Comparison of ENCODE assay signal across 9 mouse cellular contexts in genomic region chr8:106576849-106577555, GRCm38 (mm10). TPM values are rescaled to one million over a fixed set of nuclear protein-coding genes. Genes with fewer than 3 reads are reported as not detected.
A peak's percentile ranks its signal among the peaks of the same experiment; 100 is the strongest.
DNase-seq lines count a peak whose midpoint lies in the region; ATAC-seq and TF ChIP-seq lines count a peak whose summit lies in the region.
"Had no signal": no experiment of that assay in that cellular context is flagged by ENCODE, and none has a peak within 500 bp of the region (broad histone marks: within the 10 kb centered on the region; RNA-seq: fewer than 3 reads in every experiment).

No protein-coding gene starts in this region.

- TF ChIP-seq CTCF in gastrocnemius, adult 2 months (IDR thresholded peaks at IDR 0.05), result no peak

- no peaks in the 10 kb centered on the region for H3K36me3 ChIP-seq in intestine, embryonic 15.5 days
- no peaks in the 10 kb centered on the region for H3K36me3 ChIP-seq in hindbrain, embryonic 16.5 days (ENCODE audit: control insufficient read depth, insufficient read depth, low read length)
- H3K36me3 ChIP-seq: neural tube, embryonic 12.5 days had no signal

- H3K4me1 ChIP-seq in intestine, embryonic 15.5 days (replicated peaks), result peaks cover 13% of the 10 kb centered on the region
- no peaks in the 10 kb centered on the region for H3K4me1 ChIP-seq in hindbrain, embryonic 16.5 days (ENCODE audit: control insufficient read depth, insufficient read depth, low read depth, low read length)
- H3K4me1 ChIP-seq: neural tube, embryonic 12.5 days had no signal

- ATAC-seq in intestine, embryonic 15.5 days, result peak; percentile 77
- no peak for ATAC-seq in hindbrain, embryonic 16.5 days

- no peaks in the 10 kb centered on the region for H3K27me3 ChIP-seq in intestine, embryonic 15.5 days (replicated peaks)
- H3K27me3 ChIP-seq in hindbrain, embryonic 16.5 days (replicated peaks; ENCODE audit: control insufficient read depth, insufficient read depth, low read length), result no peaks in the 10 kb centered on the region
- H3K27me3 ChIP-seq: neural tube, embryonic 12.5 days had no signal

- no peak overlapping the region for H3K9ac ChIP-seq in intestine, embryonic 15.5 days
- no peak overlapping the region for H3K9ac ChIP-seq in hindbrain, embryonic 16.5 days (ENCODE audit: low read depth, low read length)
- H3K9ac ChIP-seq: neural tube, embryonic 12.5 days had no signal

- WGBS in intestine, embryonic 15.5 days, result 16% methylated on average over 6 of the region's 6 CpGs
- WGBS in hindbrain, embryonic 16.5 days, result 57% methylated on average over 6 of the region's 6 CpGs

- H3K27ac ChIP-seq in gastrocnemius, adult 2 months, result peak overlapping the region; percentile 40; the same call in 1 of the 2 replicates
- peak overlapping the region; percentile 68 for H3K27ac ChIP-seq in intestine, embryonic 15.5 days
- H3K27ac ChIP-seq in hindbrain, embryonic 16.5 days (ENCODE audit: low read depth, low read length), result no peak overlapping the region
- H3K27ac ChIP-seq: neural tube, embryonic 12.5 days had no signal

- intact Hi-C loops in gastrocnemius, adult 2 months (cut with DNase I), result no loop called here
- intact Hi-C loops in left cerebral cortex, postnatal 4 days (cut with DNase I), result no loop called here

- no peaks in the 10 kb centered on the region for H3K9me3 ChIP-seq in intestine, embryonic 15.5 days
- no peaks in the 10 kb centered on the region for H3K9me3 ChIP-seq in hindbrain, embryonic 16.5 days (ENCODE audit: control insufficient read depth, low read length)
- H3K9me3 ChIP-seq: neural tube, embryonic 12.5 days had no signal

- no peak overlapping the region for H3K4me3 ChIP-seq in gastrocnemius, adult 2 months
- H3K4me3 ChIP-seq in intestine, embryonic 15.5 days (replicated peaks), result no peak overlapping the region
- H3K4me3 ChIP-seq in hindbrain, embryonic 16.5 days (ENCODE audit: low read length), result no peak overlapping the region
- H3K4me3 ChIP-seq: neural tube, embryonic 12.5 days had no signal

- no peak overlapping the region for H3K4me2 ChIP-seq in intestine, embryonic 15.5 days (replicated peaks)
- H3K4me2 ChIP-seq in hindbrain, embryonic 16.5 days (ENCODE audit: low read length), result no peak overlapping the region
- H3K4me2 ChIP-seq: neural tube, embryonic 12.5 days had no signal

- DNase-seq in gastrocnemius, adult 2 months, result peak; percentile 44
- no peak for DNase-seq in gastrocnemius, postnatal 10 days
- peak; percentile 19 for DNase-seq in MN1 (ENCODE audit: low spot score)
- peak; percentile 62 for DNase-seq in lung, postnatal 36 days
- no peak for DNase-seq in embryo, embryonic 9.5 days (ENCODE audit: extremely low spot score)
- DNase-seq in left cerebral cortex, postnatal 4 days, result no peak

RNA-seq across cellular contexts. Expression of gene Gm10073, which starts 3.7 kb away (rescaled TPM):
- total RNA-seq in gastrocnemius, adult 2 months (2021), result 100 to 1,000 TPM in 1 of 2 experiments, 10 to 100 TPM in 1; 92.2 to 103 TPM
- 100 to 1,000 TPM; 111 to 136 TPM for total RNA-seq in gastrocnemius, postnatal 10 days (2021)
- 15.5 and 20.2 TPM in 2 replicates for polyA plus RNA-seq in intestine, embryonic 15.5 days (2015; fragmentation: Nextera tagmentation; extraction: Ambion mirVana)
- 100 to 1,000 TPM; 117 to 133 TPM for total RNA-seq in left cerebral cortex, postnatal 4 days (2021)
- 7.4 and 12.5 TPM in 2 replicates for polyA plus RNA-seq in hindbrain, embryonic 16.5 days (2015; fragmentation: Nextera tagmentation; extraction: Ambion mirVana)

RNA-seq across cellular contexts. Expression of gene Cdh1, which starts 26.1 kb away (rescaled TPM):
- total RNA-seq in gastrocnemius, adult 2 months (2021), result under 1 TPM; 0.17 to 0.51 TPM
- 1 to 10 TPM in 1 of 2 experiments, under 1 TPM in 1; 0.95 to 1.4 TPM for total RNA-seq in gastrocnemius, postnatal 10 days (2021)
- 152 and 158 TPM in 2 replicates for polyA plus RNA-seq in intestine, embryonic 15.5 days (2015; fragmentation: Nextera tagmentation; extraction: Ambion mirVana)
- total RNA-seq in left cerebral cortex, postnatal 4 days (2021), result 1 to 10 TPM; 4.1 to 4.2 TPM
- 4.6 and 6.5 TPM in 2 replicates for polyA plus RNA-seq in hindbrain, embryonic 16.5 days (2015; fragmentation: Nextera tagmentation; extraction: Ambion mirVana)

Comparison
In these comparisons a context has a peak if more than half of its experiments do, and no peak if none do; other contexts are left out.
1. DNase-seq: peak in gastrocnemius, adult 2 months (single experiment), MN1 (single experiment) and lung, postnatal 36 days (single experiment); none in gastrocnemius, postnatal 10 days (single experiment), embryo, embryonic 9.5 days (single experiment) and left cerebral cortex, postnatal 4 days (single experiment).